Mouse (Mus musculus) CH12.LX (cell line): ENCODE measurements around the gene Brox. TPM values are rescaled to one million over a fixed set of nuclear protein-coding genes. Genes with fewer than 3 reads are reported as not detected.
"Not testable (repeated sequence)": the region's sequence is repeated elsewhere in the genome, so short reads cannot be mapped to it uniquely, and the experiment has no call there.

Source experiments
- DNase-seq: peaks from one replicate; pipeline ENCODE4 v3.0.0-alpha.2; 2013; ENCODE audit errors: extremely low read depth
- H3K27ac ChIP-seq: 2 replicates; pipeline ENCODE4 v1.5.1; 2012; ENCODE audit warnings: low read depth, mild to moderate bottlenecking, control low read depth, moderate library complexity; ENCODE audit not compliant: insufficient read depth
- H3K27me3 ChIP-seq: replicated peaks from 2 replicates; pipeline ENCODE3; 2012; ENCODE audit warnings: inconsistent platforms
- H3K36me3 ChIP-seq, 2 experiments: replicated peaks in 1 of 2; 2 replicates each; pipeline versions ENCODE3 to v1.6.1; 2012; ENCODE audit warnings: inconsistent platforms in 1 of 2, low read length in 1 of 2, mild to moderate bottlenecking in 1 of 2, mixed read lengths in 1 of 2, moderate library complexity in 1 of 2; ENCODE audit not compliant: control insufficient read depth in 1 of 2, insufficient read depth in 1 of 2
- H3K4me1 ChIP-seq, 2 experiments: 2 replicates each; pipeline ENCODE4 v1.6.1; 2012; ENCODE audit warnings: inconsistent platforms in 1 of 2, moderate library complexity in 1 of 2; ENCODE audit not compliant: insufficient read depth in 2 of 2, control insufficient read depth in 1 of 2
- H3K4me2 ChIP-seq: 2 replicates; pipeline ENCODE4 v1.6.1; 2012; ENCODE audit warnings: low read depth, mild to moderate bottlenecking, control low read depth; ENCODE audit not compliant: poor library complexity, insufficient read depth, severe bottlenecking
- H3K4me3 ChIP-seq, 3 experiments: fragments of 150-350 bp in 1 of 3; sonication (generic) in 1 of 3; replicated peaks in 1 of 3; 2 replicates each; pipeline versions ENCODE3 to v1.5.1; 2011 to 2012; ENCODE audit warnings: low read depth in 2 of 3, low read length in 2 of 3, mild to moderate bottlenecking in 2 of 3, moderate library complexity in 2 of 3, control low read depth in 1 of 3, improper control_type of control experiment in 1 of 3, inconsistent platforms in 1 of 3, mixed read lengths in 1 of 3; ENCODE audit not compliant: poor library complexity in 1 of 3
- H3K79me2 ChIP-seq: replicated peaks from 2 replicates; pipeline ENCODE4 v1.6.1; 2012; ENCODE audit warnings: mild to moderate bottlenecking, moderate library complexity; ENCODE audit not compliant: control insufficient read depth, poor library complexity, insufficient read depth, severe bottlenecking; ENCODE audit errors: extremely low read depth
- H3K9ac ChIP-seq: 2 replicates; pipeline ENCODE4 v1.6.1; 2012; ENCODE audit warnings: low read depth, mild to moderate bottlenecking, control low read depth, moderate library complexity; ENCODE audit not compliant: insufficient read depth
- H3K9me3 ChIP-seq: replicated peaks from 2 replicates; pipeline ENCODE3; 2012; ENCODE audit warnings: low read length, inconsistent platforms, mixed read lengths
- BHLHE40 ChIP-seq: IDR thresholded peaks from 2 replicates; pipeline ENCODE4 v1.6.1; 2011; ENCODE audit warnings: mild to moderate bottlenecking, low read depth, low read length, improper control_type of control experiment
- CHD1 ChIP-seq: IDR thresholded peaks from 2 replicates; pipeline ENCODE4 v1.6.1; 2012; ENCODE audit warnings: low read depth, low read length, improper control_type of control experiment, inconsistent platforms
- EP300 ChIP-seq: IDR thresholded peaks from 2 replicates; pipeline ENCODE4 v1.6.1; 2011; ENCODE audit warnings: low read length, improper control_type of control experiment
- ETS1 ChIP-seq: conservative IDR thresholded peaks from 2 replicates; pipeline ENCODE4 v1.6.1; 2012; ENCODE audit warnings: low read depth, mild to moderate bottlenecking, inconsistent platforms, low read length, improper control_type of control experiment, moderate library complexity
- HCFC1 ChIP-seq: IDR thresholded peaks from 2 replicates; pipeline ENCODE4 v1.6.1; 2012; ENCODE audit warnings: low read depth, mild to moderate bottlenecking, inconsistent platforms, low read length, improper control_type of control experiment
- IRF4 ChIP-seq: IDR thresholded peaks from 2 replicates; pipeline ENCODE4 v1.6.1; 2014; ENCODE audit warnings: low read depth, mild to moderate bottlenecking, inconsistent platforms, low read length, improper control_type of control experiment
- JUND ChIP-seq: conservative IDR thresholded peaks from 2 replicates; pipeline ENCODE4 v1.6.1; 2011; ENCODE audit warnings: low read depth, low read length, improper control_type of control experiment
- MAFK ChIP-seq: IDR thresholded peaks from 2 replicates; pipeline ENCODE4 v1.6.1; 2011; ENCODE audit warnings: low read length, improper control_type of control experiment; ENCODE audit not compliant: insufficient replicate concordance
- MAZ ChIP-seq: IDR thresholded peaks from 2 replicates; pipeline ENCODE4 v1.6.1; 2012; ENCODE audit warnings: low read depth, mild to moderate bottlenecking, inconsistent platforms, low read length, improper control_type of control experiment, moderate library complexity
- MEF2A ChIP-seq: IDR thresholded peaks from 2 replicates; pipeline ENCODE4 v1.6.1; 2014; ENCODE audit warnings: low read depth, mild to moderate bottlenecking, inconsistent platforms, low read length, improper control_type of control experiment, borderline replicate concordance
- MYC ChIP-seq: IDR thresholded peaks from 2 replicates; pipeline ENCODE4 v1.6.1; 2011; ENCODE audit warnings: low read depth, mild to moderate bottlenecking, improper control_type of control experiment, low read length
- TBP ChIP-seq: conservative IDR thresholded peaks from 2 replicates; pipeline ENCODE4 v1.6.1; 2011; ENCODE audit warnings: low read depth, low read length, improper control_type of control experiment
- TCF12 ChIP-seq: IDR thresholded peaks from 2 replicates; pipeline ENCODE4 v1.6.1; 2014; ENCODE audit warnings: low read depth, mild to moderate bottlenecking, inconsistent platforms, low read length, improper control_type of control experiment
- USF2 ChIP-seq: conservative IDR thresholded peaks from 2 replicates; pipeline ENCODE4 v1.6.1; 2011; ENCODE audit warnings: low read depth, low read length, improper control_type of control experiment
- ZC3H11A ChIP-seq: IDR thresholded peaks from 2 replicates; pipeline ENCODE4 v1.6.1; 2012; ENCODE audit warnings: low read depth, mild to moderate bottlenecking, inconsistent platforms, low read length, improper control_type of control experiment
- ZKSCAN1 ChIP-seq: IDR thresholded peaks from 2 replicates; pipeline ENCODE4 v1.6.1; 2012; ENCODE audit warnings: low read depth, inconsistent platforms, low read length, improper control_type of control experiment, borderline replicate concordance
- ZMIZ1 ChIP-seq: IDR thresholded peaks from 2 replicates; pipeline ENCODE4 v1.6.1; 2012; ENCODE audit warnings: low read depth, mild to moderate bottlenecking, inconsistent platforms, low read length, improper control_type of control experiment
- ZNF384 ChIP-seq: IDR thresholded peaks from 2 replicates; pipeline ENCODE4 v1.6.1; 2012; ENCODE audit warnings: low read depth, low read length, improper control_type of control experiment, inconsistent platforms
- dilution Hi-C: fragments of 300-500 bp; cut with MboI; formaldehyde crosslinking; loops from 2 replicates; pipeline ENCODE4 v1.14.3; 2020; ENCODE audit warnings: low sequenced_read_pairs; ENCODE audit not compliant: extremely low pct_unique_long_range_greater_than_20kb, extremely low pct_ligation_motif_present
- in situ Hi-C: fragments of 300-500 bp; cut with MboI; formaldehyde crosslinking; loops from 3 replicates; pipeline ENCODE4 v1.14.3; 2019; ENCODE audit warnings: low sequenced_read_pairs, low pct_ligation_motif_present, low pct_unique_long_range_greater_than_20kb, mixed read lengths
- polyA plus RNA-seq: library from polyadenylated mRNA; unstranded; fragments of >175 nt; gene quantifications from 2 replicates; pipeline ENCODE4 v1.2.1, GENCODE M21; 2012; ENCODE audit warnings: low read depth; ENCODE audit not compliant: insufficient read length
- total RNA-seq, 2 experiments: library from RNA; depleted of rRNA; stranded (reverse); fragments of 300-350 nt in 1 of 2; fragments of >200 nt in 1 of 2; gene quantifications; 2 replicates each; pipeline ENCODE4 v1.2.3; 2012 to 2014

Brox gene
- total and polyA plus RNA-seq, 3 experiments, result 20.4 to 37.8 (median 21.8) TPM

- Histone ChIP-seq H3K4me2 (no peak overlapping the region), H3K4me3 (no peak overlapping the region), H3K4me1 (no peaks in the 10 kb centered on the region), H3K27ac (no peak overlapping the region), H3K79me2 (no peaks in the 10 kb centered on the region), H3K9me3 (peaks cover 4% of the 10 kb centered on the region), H3K27me3 (no peaks in the 10 kb centered on the region), H3K9ac (no peak overlapping the region), H3K36me3 (peaks cover 48 to 77% of the 10 kb centered on the region in 2 experiments)
- in situ Hi-C loops, result no loop called here
- DNase-seq, result no peak
- TF ChIP-seq TCF12 (no peak), ZKSCAN1 (no peak), ZC3H11A (no peak), USF2 (no peak), ETS1 (no peak), IRF4 (no peak), TBP (no peak), CHD1 (no peak), MAFK (peak; percentile 85)
- dilution Hi-C loops, result no loop called here
Observed at GRCm38 (mm10) chr1:183323923-183324322, 26.9 kb upstream of the Brox start.

GRCm38 (mm10) chr1:183322496-183322895 lies 25.4 kb upstream of the Brox start:
- H3K27me3 ChIP-seq, in situ Hi-C loops, H3K27ac ChIP-seq, H3K4me2 ChIP-seq, dilution Hi-C loops, H3K9ac ChIP-seq, H3K4me1 ChIP-seq, H3K4me3 ChIP-seq, DNase-seq, H3K79me2 ChIP-seq, H3K9me3 ChIP-seq: not testable (repeated sequence)
- peaks cover 37 to 77% of the 10 kb centered on the region in 2 experiments for H3K36me3 ChIP-seq

GRCm38 (mm10) chr1:183320708-183321107 lies 23.6 kb upstream of the Brox start:
- Histone ChIP-seq H3K36me3 (peaks cover 36 to 78% of the 10 kb centered on the region in 2 experiments), H3K27ac (no peak overlapping the region), H3K9ac (no peak overlapping the region), H3K79me2 (no peaks in the 10 kb centered on the region), H3K9me3 (peaks cover 4% of the 10 kb centered on the region), H3K4me2 (no peak overlapping the region), H3K4me1 (no peaks in the 10 kb centered on the region), H3K27me3 (no peaks in the 10 kb centered on the region), H3K4me3 (no peak overlapping the region)
- DNase-seq, result no peak
- dilution Hi-C loops, result no loop called here
- in situ Hi-C loops, result no loop called here
- TF ChIP-seq HCFC1 (no peak), BHLHE40 (no peak), ZKSCAN1 (no peak), EP300 (no peak), JUND (no peak), MEF2A (no peak), ZMIZ1 (no peak), ZNF384 (no peak), MYC (no peak), MAZ (no peak), IRF4 (no peak)
